Comparison of ENCODE assay signal across 8 mouse cellular contexts in the genomic region with DNA sequence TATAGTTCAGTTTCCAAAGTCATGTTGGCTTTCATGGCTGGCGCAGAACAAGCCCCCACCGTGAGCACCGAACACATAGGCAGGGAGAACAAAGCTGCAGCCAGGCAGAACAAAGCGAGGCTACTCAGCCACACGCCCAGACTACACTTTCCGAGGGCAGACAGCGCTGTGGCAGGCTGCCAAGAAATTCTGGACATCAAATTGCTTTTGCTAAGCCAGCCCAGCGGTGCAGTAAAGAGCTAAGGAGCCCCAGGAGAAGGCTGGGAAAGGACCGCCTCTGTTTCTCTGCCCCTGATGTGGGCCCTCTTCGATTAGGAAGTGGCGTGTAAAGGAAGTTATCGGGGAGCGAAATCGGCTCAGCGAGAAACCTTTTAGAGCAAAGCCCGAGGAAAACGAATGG.
DNase-seq lines count a peak whose midpoint lies in the region; ATAC-seq and TF ChIP-seq lines count a peak whose summit lies in the region.

No protein-coding gene starts in this region.

- no peak overlapping the region for H3K4me3 ChIP-seq in forebrain, embryonic 14.5 days (ENCODE audit: low read depth, low read length)
- H3K4me3 ChIP-seq in heart, postnatal 0 days (ENCODE audit: low read depth, low read length), result peak overlapping the region; percentile 24
- no peak overlapping the region for H3K4me3 ChIP-seq in liver, postnatal 0 days (ENCODE audit: low read depth, low read length)

- TF ChIP-seq EP300 in heart, postnatal 0 days (IDR thresholded peaks at IDR 0.05; ENCODE audit: low read depth), result no peak
- TF ChIP-seq EP300 in liver, postnatal 0 days (IDR thresholded peaks at IDR 0.05; ENCODE audit: low read depth), result no peak

- ATAC-seq in forebrain, embryonic 14.5 days, result peak; percentile 93
- ATAC-seq in heart, postnatal 0 days (ENCODE audit: insufficient read depth, low read depth), result peak; percentile 87
- ATAC-seq in liver, postnatal 0 days, result no peak

- H3K4me2 ChIP-seq in forebrain, embryonic 14.5 days (ENCODE audit: low read length), result peak overlapping the region; percentile 34; the same call in 1 of the 2 replicates
- peak overlapping the region; percentile 52 for H3K4me2 ChIP-seq in heart, postnatal 0 days (ENCODE audit: low read depth, low read length)
- H3K4me2 ChIP-seq in liver, postnatal 0 days (ENCODE audit: low read depth, low read length), result 0 out of 2 replicates have a peak overlapping the region, but pooled peaks have one; percentile 18

- 3% methylated on average over 17 of the region's 17 CpGs for WGBS in forebrain, embryonic 14.5 days
- 4% methylated on average over 17 of the region's 17 CpGs for WGBS in heart, postnatal 0 days
- whole genome bisulfite sequencing in liver, postnatal 0 days (ENCODE audit: insufficient replicate concordance), result 27% methylated on average over 17 of the region's 17 CpGs

- TF ChIP-seq CTCF in heart, postnatal 0 days (IDR thresholded peaks at IDR 0.05; ENCODE audit: low read depth), result no peak
- no peak for TF ChIP-seq CTCF in liver, postnatal 0 days (IDR thresholded peaks at IDR 0.05; ENCODE audit: low read depth)

- H3K9ac ChIP-seq in forebrain, embryonic 14.5 days (ENCODE audit: low read length), result peak overlapping the region; percentile 29; the same call in 1 of the 2 replicates
- 0 out of 2 replicates have a peak overlapping the region, but pooled peaks have one; percentile 4 for H3K9ac ChIP-seq in heart, postnatal 0 days (replicated peaks; ENCODE audit: low read depth, low read length)
- no peak overlapping the region for H3K9ac ChIP-seq in liver, postnatal 0 days (replicated peaks)

- peak overlapping the region; percentile 80 for H3K27ac ChIP-seq in forebrain, embryonic 14.5 days (ENCODE audit: low read depth, low read length)
- 0 out of 2 replicates have a peak overlapping the region, but pooled peaks have one; percentile 5 for H3K27ac ChIP-seq in heart, postnatal 0 days (ENCODE audit: low read depth)
- no peak overlapping the region for H3K27ac ChIP-seq in liver, postnatal 0 days (ENCODE audit: low read depth)

- H3K27me3 ChIP-seq in forebrain, embryonic 14.5 days (replicated peaks; ENCODE audit: control insufficient read depth, insufficient read depth, low read length), result no peaks in the 10 kb centered on the region
- no peaks in the 10 kb centered on the region for H3K27me3 ChIP-seq in heart, postnatal 0 days (ENCODE audit: control insufficient read depth, insufficient read depth, low read length)
- no peaks in the 10 kb centered on the region for H3K27me3 ChIP-seq in liver, postnatal 0 days (ENCODE audit: insufficient read depth, low read length)

- H3K36me3 ChIP-seq in forebrain, embryonic 14.5 days (ENCODE audit: control insufficient read depth, insufficient read depth, low read length), result no peaks in the 10 kb centered on the region
- no peaks in the 10 kb centered on the region for H3K36me3 ChIP-seq in heart, postnatal 0 days (replicated peaks; ENCODE audit: control insufficient read depth, insufficient read depth, low read length)
- no peaks in the 10 kb centered on the region for H3K36me3 ChIP-seq in liver, postnatal 0 days (replicated peaks; ENCODE audit: insufficient read depth, low read length)

- no peaks in the 10 kb centered on the region for H3K9me3 ChIP-seq in forebrain, embryonic 14.5 days (replicated peaks; ENCODE audit: control insufficient read depth, low read length)
- no peaks in the 10 kb centered on the region for H3K9me3 ChIP-seq in heart, postnatal 0 days (replicated peaks; ENCODE audit: control insufficient read depth, low read length)
- no peaks in the 10 kb centered on the region for H3K9me3 ChIP-seq in liver, postnatal 0 days (ENCODE audit: low read length)

- H3K4me1 ChIP-seq in forebrain, embryonic 14.5 days (ENCODE audit: control insufficient read depth, insufficient read depth, low read length), result peaks cover 11% of the 10 kb centered on the region; the same call in 1 of the 2 replicates
- H3K4me1 ChIP-seq in heart, postnatal 0 days (ENCODE audit: control insufficient read depth, insufficient read depth), result peaks cover 9% of the 10 kb centered on the region; the same call in 1 of the 2 replicates
- H3K4me1 ChIP-seq in liver, postnatal 0 days (ENCODE audit: insufficient read depth), result no peaks in the 10 kb centered on the region

- peak; percentile 27 for DNase-seq in thymus, postnatal 4 days
- DNase-seq in thymus, adult 18-20 months, result no peak
- DNase-seq in forebrain, embryonic 14.5 days (ENCODE audit: low spot score), result peak; percentile 96
- peak; percentile 86 for DNase-seq in heart, postnatal 0 days (ENCODE audit: low spot score)
- DNase-seq in kidney, postnatal 14 days, result peak; percentile 91
- DNase-seq in liver, postnatal 0 days, result peak; percentile 51
- DNase-seq in ovary, adult 18-20 months (ENCODE audit: low spot score), result peak; percentile 83
- peak; percentile 51 to 81 for DNase-seq in urinary bladder, postnatal 36 days (ENCODE audit: low spot score in 2 of 2)

Comparison
In these comparisons a context has a peak if more than half of its experiments do, and no peak if none do; other contexts are left out.
1. DNase-seq: peak in thymus, postnatal 4 days (single experiment), forebrain, embryonic 14.5 days (single experiment), heart, postnatal 0 days (single experiment), kidney, postnatal 14 days (single experiment), liver, postnatal 0 days (single experiment), ovary, adult 18-20 months (single experiment) and urinary bladder, postnatal 36 days (2 of 2); none in thymus, adult 18-20 months (0 of 2).
2. Peak in every context shown above with its lines, with median percentiles within 50 percentile points of each other: H3K4me2 ChIP-seq.